Mouse (Mus musculus): ENCODE results near the gene Olfr746.

Gene Olfr746

DNA sequence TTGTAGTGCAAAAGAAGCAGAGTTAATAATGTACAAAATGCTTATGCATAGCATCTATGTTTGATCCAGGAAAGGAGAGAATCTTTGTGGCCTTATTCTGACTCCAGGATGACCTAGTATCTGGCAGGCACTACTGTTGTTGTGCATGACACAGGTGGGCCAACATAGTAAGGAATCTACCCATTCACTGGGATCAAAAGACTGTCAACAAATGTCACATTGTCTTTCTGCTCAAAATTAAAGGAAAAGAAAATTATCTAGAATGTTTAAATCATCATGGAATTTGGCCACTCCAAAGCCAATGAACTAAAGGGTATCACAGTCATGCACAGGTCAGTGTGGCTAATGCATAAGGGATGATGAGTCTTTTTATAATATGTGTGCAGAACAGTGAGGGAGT lies at the start of gene Olfr746:
Gene Olfr746, plus strand, starts transcription at position 301 of the 400 bp plus-strand sequence.
- no peak for DNase-seq

DNA sequence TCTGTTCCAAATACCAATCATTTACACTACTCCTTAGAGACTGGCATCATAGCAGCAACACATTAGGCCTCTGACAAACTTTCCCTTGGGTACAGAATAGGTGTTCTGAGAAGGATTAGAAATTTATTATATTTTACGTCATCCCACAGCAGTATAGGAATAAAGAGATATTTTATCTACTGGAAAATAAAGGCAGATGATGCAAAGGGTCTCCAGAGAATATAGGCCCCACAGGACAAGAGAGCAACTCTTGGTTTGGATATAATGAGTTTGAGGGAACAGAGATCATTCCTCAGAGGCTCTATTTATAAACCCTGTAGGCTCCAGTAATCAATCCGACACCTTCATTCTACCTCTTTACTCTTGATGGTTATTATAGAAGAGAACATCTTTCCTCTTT lies 32.3 kb upstream of the Olfr746 start, which contains the start of gene Olfr744:
Gene Olfr744, plus strand, starts transcription at position 301 of the 400 bp plus-strand sequence.
- DNase-seq, result no peak

DNA sequence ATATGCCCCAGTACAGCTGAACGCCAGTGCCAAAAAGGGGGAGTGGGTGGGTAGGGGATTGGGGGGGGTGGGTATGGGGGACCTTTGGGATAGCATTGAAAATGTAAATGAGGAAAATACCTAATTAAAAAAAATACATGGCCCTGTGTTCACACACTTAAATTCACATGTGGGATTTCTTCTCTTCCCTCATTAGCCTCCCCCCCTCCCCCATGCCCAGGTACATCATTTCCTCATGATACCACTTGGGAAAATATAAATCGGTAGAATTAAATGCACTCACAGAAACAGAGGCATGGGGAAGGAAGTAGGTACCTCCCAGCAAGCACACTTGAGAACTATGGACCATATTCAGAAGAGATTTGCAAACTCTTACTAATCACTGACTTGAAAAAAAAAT lies 7.8 kb upstream of the Olfr746 start, which contains the start of gene Olfr745:
Gene Olfr745, plus strand, starts transcription at position 301 of the 400 bp plus-strand sequence.
- DNase-seq, result no peak

DNA sequence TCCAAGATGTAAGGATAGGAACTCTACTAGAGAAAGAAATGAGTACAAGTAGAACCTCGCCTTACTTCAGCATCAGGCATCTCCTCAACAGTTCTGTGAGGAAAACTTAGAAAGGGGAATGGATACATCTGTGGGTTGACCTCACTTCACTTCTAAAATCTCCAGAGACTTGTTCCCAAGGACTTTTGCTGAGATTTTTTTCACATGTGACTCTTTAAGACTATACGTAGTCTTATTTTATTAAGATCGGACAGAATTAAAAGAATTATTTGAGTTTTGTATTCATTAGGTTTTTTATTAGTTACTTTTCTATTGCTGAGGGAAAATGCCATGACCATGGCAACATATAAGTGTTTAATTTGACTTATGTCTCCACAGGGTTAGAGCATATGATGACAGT lies 46.2 kb downstream of the Olfr746 start, which contains the start of gene Olfr747:
Gene Olfr747, minus strand, starts transcription at position 101 of the 400 bp plus-strand sequence.
- DNase-seq, result no peak

Measured in kidney, adult 18-20 months (tissue).